Mouse (Mus musculus) stomach, embryonic 14.5 days (tissue): ENCODE data around the gene Elfn2. TPM values are rescaled to one million over a fixed set of nuclear protein-coding genes. Genes with fewer than 3 reads are reported as not detected.

Source experiments
- ATAC-seq: fragments of 200-750 bp; cut with Nextera tagmentation; 2 replicates; pipeline ENCODE4 v1.8.0; 2017; ENCODE audit warnings: low read depth, moderate TSS enrichment; ENCODE audit not compliant: insufficient number of reproducible peaks, insufficient read depth, low FRiP score
- H3K27ac ChIP-seq: fragments of 300-500 bp; sonication (generic); 2 replicates; pipeline ENCODE4 v1.5.1; 2014; ENCODE audit warnings: mild to moderate bottlenecking, low read length, moderate library complexity, mixed read lengths
- H3K27me3 ChIP-seq: fragments of 300-500 bp; sonication (generic); 2 replicates; pipeline ENCODE4 v1.6.1; 2014; ENCODE audit warnings: low read length, control low read depth, mixed read lengths; ENCODE audit not compliant: control insufficient read depth, insufficient read depth
- H3K36me3 ChIP-seq: fragments of 300-500 bp; sonication (generic); 2 replicates; pipeline ENCODE4 v1.6.1; 2014; ENCODE audit warnings: mild to moderate bottlenecking, control low read depth, low read length, moderate library complexity, mixed read lengths; ENCODE audit not compliant: control insufficient read depth, insufficient read depth
- H3K4me1 ChIP-seq: fragments of 300-500 bp; sonication (generic); 2 replicates; pipeline ENCODE4 v1.6.1; 2014; ENCODE audit warnings: low read length, control low read depth, mixed read lengths; ENCODE audit not compliant: control insufficient read depth, insufficient read depth
- H3K4me2 ChIP-seq: fragments of 300-500 bp; sonication (generic); replicated peaks from 2 replicates; pipeline ENCODE4 v1.6.1; 2014; ENCODE audit warnings: low read depth, low read length, control low read depth
- H3K4me3 ChIP-seq: fragments of 300-500 bp; sonication (generic); 2 replicates; pipeline ENCODE4 v1.5.1; 2014; ENCODE audit warnings: low read depth, low read length, control low read depth
- H3K9ac ChIP-seq: fragments of 300-500 bp; sonication (generic); replicated peaks from 2 replicates; pipeline ENCODE4 v1.6.1; 2014; ENCODE audit warnings: low read depth, mild to moderate bottlenecking, control low read depth, low read length, moderate library complexity, mixed read lengths
- H3K9me3 ChIP-seq: fragments of 300-500 bp; sonication (generic); 2 replicates; pipeline ENCODE4 v1.6.1; 2016; ENCODE audit warnings: low read depth, low read length, control low read depth; ENCODE audit not compliant: control insufficient read depth
- WGBS: fragments of 180-500 bp; shearing (Covaris S2); extraction: QIAGEN DNeasy Blood & Tissue Kit; methylation state at CpG from one replicate; pipeline ENCODE4 v1.1.7; 2014; 5-methylcytosine and 5-hydroxymethylcytosine counted together
- polyA plus RNA-seq: library from polyadenylated mRNA; unstranded; fragments of >200 nt; fragmentation: Nextera tagmentation; extraction: Ambion mirVana; gene quantifications from 2 replicates; pipeline ENCODE4 v1.2.1, GENCODE M21; 2014

The Elfn2 gene
- polyA plus RNA-seq, 1 experiment from 2014 or later = not detected

DNA sequence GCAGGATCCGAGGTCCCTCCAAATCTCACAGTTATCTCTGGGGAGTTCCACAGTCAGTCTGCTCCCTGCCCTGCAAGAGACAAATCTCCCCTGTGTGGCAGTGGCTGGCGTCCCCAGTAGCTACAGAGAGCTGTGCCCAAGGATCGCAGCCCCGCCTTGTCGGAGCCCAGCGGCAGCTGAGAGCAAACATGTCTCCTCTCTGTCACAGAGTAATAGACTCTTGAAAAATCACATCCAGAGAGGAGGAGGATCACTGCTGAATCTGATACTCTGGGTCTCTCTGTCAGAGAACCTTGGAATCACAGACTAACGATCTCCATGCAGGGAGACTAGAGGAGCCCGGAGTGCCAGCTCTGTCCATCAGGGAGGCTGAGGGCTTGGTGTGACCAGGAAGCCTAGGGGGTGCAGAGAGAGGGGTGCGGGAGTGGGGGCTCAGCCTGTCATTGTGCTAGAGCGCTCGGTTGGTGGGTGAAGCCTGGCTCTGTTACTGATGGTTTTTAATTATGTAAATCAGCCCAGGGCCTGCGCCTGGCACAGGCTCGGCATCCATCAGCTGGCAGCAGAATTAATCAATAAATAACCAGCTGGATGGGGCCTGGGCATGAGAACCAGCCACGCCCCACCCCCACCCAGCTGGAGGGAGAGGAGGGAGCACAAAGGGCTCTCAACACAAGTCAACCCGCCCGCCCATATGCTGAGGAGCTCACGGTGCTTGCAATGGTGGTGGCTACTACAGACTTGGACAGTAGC, 17.0 kb upstream of the Elfn2 start:
- H3K9ac ChIP-seq = no peak overlapping the region
- H3K27me3 ChIP-seq = no peaks in the 10 kb centered on the region

DNA sequence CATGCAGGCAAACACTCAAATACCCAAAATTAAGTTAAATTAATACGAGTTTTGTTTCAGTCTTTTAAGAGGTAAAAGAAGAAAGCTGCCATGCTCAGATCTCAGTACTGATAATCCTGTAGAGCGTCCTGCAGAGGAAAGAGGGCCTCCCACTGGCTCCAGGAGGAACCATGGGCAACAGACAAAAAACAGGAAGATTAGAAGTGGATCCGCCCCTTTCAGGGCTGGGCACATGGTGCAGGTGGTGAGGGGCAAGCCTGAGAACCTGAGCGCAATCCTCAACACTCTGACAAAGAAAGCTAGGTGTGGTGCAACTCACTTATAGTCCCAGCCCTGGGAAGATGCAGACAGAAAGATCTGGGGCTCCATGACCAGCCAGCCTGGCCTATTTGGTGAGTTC, 13.3 kb upstream of the Elfn2 start:
- Histone ChIP-seq H3K4me3 (no peak overlapping the region), H3K27ac (no peak overlapping the region), H3K9ac (no peak overlapping the region), H3K27me3 (no peaks in the 10 kb centered on the region), H3K4me1 (0 out of 2 replicates have a peak, but pooled peaks cover 4% of the 10 kb centered on the region), H3K4me2 (no peak overlapping the region), H3K36me3 (no peaks in the 10 kb centered on the region), H3K9me3 (no peaks in the 10 kb centered on the region)
- 58% methylated on average over 4 of the region's 4 CpGs for WGBS
- ATAC-seq = no peak

More for the DNA sequence above, 17.0 kb upstream of the Elfn2 start:
- no peaks in the 10 kb centered on the region for H3K36me3 ChIP-seq
- WGBS = 22% methylated on average over 17 of the region's 17 CpGs
- no peak overlapping the region; the same call in 1 of the 2 replicates for H3K27ac ChIP-seq
- H3K9me3 ChIP-seq = no peaks in the 10 kb centered on the region
- no peak overlapping the region for H3K4me2 ChIP-seq
- no peak overlapping the region for H3K4me3 ChIP-seq
- H3K4me1 ChIP-seq = 0 out of 2 replicates have a peak, but pooled peaks cover 7% of the 10 kb centered on the region
- ATAC-seq = peak; percentile 28; the same call in 1 of the 2 replicates

DNA sequence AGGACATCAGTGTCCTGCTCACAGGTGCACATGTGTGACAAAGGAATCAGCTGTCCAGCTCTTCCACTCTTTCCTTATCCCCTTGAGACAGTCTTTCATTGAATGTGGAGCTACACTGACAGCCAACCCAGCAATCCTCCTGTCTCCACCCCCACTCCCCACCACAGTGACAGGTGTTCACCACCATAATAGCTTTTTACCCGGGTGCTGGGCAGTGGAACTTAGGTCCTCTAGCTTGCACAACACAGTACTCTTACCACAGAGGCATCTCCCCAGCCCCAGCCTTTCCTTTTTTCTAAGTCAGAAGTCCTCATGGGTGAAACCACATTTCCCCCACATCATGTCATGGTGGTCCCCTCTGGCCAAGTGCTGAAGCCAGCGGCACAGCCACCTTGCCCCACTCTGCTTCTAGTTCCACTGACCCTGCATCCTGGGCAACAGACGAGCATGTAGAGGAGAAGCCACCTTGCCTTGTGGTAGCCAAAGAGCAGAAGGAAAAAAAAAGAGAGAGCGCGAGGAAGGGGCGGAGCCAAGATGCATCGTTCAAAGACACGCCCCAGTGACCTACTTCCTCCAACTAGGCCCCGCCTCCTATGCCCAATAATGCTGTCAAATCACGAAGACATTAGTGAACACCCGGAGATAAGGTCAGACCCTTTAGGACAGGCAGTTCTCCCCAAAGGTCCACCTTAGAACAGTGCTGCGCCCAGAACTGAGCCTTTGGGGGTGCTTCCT, 11.9 kb upstream of the Elfn2 start:
- 0 out of 2 replicates have a peak, but pooled peaks cover 4% of the 10 kb centered on the region for H3K4me1 ChIP-seq
- H3K4me3 ChIP-seq = no peak overlapping the region
- H3K9ac ChIP-seq = no peak overlapping the region
- no peaks in the 10 kb centered on the region for H3K27me3 ChIP-seq
- no peaks in the 10 kb centered on the region for H3K36me3 ChIP-seq
- no peak for ATAC-seq
- H3K27ac ChIP-seq = no peak overlapping the region
- no peak overlapping the region for H3K4me2 ChIP-seq
- no peaks in the 10 kb centered on the region for H3K9me3 ChIP-seq
- WGBS = 73% methylated on average over 12 of the region's 12 CpGs

DNA sequence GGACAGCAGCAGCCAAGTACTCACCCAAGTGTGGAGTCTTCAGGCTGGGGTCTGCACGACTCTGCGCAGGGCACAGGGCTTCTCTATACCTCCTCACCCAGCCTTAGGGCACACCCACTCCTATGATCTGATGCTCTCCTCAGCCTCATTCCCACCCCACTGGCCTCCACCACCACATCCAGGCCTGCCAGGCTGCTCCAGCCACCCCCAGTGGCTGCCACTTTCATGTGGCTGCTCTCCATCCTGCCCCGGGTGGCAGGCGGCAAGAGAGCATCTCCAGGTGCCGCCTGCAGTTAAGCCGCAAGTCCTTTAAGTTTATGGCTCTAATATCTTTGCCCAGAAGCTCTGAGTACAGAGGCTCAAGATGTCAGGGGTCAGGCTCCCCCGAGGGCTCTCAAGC, 8.1 kb upstream of the Elfn2 start:
- no peak overlapping the region for H3K4me2 ChIP-seq
- H3K36me3 ChIP-seq = no peaks in the 10 kb centered on the region
- H3K27me3 ChIP-seq = no peaks in the 10 kb centered on the region
- no peak overlapping the region for H3K27ac ChIP-seq
- no peak for ATAC-seq
- no peaks in the 10 kb centered on the region for H3K9me3 ChIP-seq
- H3K4me3 ChIP-seq = no peak overlapping the region
- no peaks in the 10 kb centered on the region for H3K4me1 ChIP-seq
- WGBS = 68% methylated on average over 7 of the region's 7 CpGs
- H3K9ac ChIP-seq = no peak overlapping the region

DNA sequence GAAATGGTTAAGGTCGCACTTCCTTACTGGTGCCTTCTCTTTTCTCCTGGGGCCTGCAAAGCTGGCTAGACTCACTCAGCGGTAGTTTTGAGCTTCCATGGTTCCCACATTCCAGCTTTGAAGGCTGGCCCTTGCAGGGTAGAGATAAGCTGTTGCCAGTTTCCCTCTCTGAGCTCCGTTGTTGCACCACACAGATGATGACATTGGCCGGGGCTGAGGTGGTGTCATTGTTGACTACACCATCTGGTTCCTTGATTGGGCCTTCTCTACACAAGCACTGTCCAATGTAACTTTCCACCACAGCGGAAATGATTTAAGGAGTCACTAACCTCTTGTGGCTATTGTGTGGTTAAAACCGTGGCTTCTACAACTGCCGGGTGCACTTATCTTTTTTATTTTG, 2.0 kb upstream of the Elfn2 start:
- Histone ChIP-seq H3K4me1 (peaks cover 9% of the 10 kb centered on the region; the same call in 1 of the 2 replicates), H3K4me2 (no peak overlapping the region), H3K36me3 (no peaks in the 10 kb centered on the region), H3K9me3 (no peaks in the 10 kb centered on the region), H3K4me3 (no peak overlapping the region), H3K27me3 (peaks cover 45% of the 10 kb centered on the region), H3K27ac (no peak overlapping the region), H3K9ac (no peak overlapping the region)
- WGBS = 63% methylated on average over 7 of the region's 7 CpGs
- no peak for ATAC-seq

DNA sequence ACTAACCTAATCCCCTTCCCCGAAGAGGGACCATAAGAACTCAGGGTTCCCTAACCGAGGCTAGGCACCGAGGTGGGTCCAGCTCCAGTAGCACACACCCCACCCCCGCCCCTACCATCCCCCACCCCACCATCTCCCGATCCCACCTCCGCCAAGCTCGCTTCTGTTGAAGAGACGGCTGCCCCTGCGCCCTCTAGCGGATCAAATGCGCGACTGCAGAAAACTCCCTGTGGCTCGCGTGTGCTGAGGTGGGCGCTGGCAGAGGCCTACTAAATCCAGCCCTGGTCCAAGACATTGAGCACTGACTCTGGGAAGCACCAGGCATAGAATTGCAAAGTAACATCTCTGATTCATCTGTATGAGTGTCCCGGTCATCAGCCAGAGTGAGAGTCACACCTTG, 1.5 kb upstream of the Elfn2 start:
- Histone ChIP-seq H3K27ac (no peak overlapping the region), H3K9me3 (no peaks in the 10 kb centered on the region), H3K36me3 (no peaks in the 10 kb centered on the region), H3K4me3 (no peak overlapping the region), H3K4me1 (peaks cover 9% of the 10 kb centered on the region; the same call in 1 of the 2 replicates), H3K27me3 (peaks cover 50% of the 10 kb centered on the region), H3K4me2 (no peak overlapping the region), H3K9ac (no peak overlapping the region)
- 4% methylated on average over 16 of the region's 16 CpGs for WGBS
- ATAC-seq = no peak

DNA sequence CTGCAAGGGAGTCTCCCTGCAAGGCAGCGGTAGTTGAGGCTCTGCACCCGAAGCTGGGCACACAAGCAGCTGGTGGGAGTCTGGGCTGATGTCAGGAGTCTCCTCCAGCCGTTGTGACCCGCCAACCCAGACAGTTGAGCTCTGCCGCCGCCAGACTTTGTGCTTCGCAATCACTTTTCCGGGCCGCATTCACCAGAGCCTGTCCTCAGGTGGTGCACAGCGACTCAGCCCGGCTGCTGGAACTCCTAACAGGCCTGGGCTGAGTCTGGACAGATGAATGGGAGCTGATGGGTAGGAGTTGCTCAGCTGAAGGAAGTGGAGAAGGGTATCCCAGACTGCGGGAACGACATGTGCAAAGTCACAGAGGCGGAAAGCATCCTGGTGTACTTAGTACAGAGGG, 845 bp upstream of the Elfn2 start:
- Histone ChIP-seq H3K36me3 (no peaks in the 10 kb centered on the region), H3K27ac (no peak overlapping the region), H3K4me3 (0 out of 2 replicates have a peak overlapping the region, but pooled peaks have one; percentile 40), H3K4me2 (no peak overlapping the region), H3K9me3 (no peaks in the 10 kb centered on the region), H3K9ac (no peak overlapping the region), H3K4me1 (peaks cover 9% of the 10 kb centered on the region; the same call in 1 of the 2 replicates), H3K27me3 (peaks cover 51% of the 10 kb centered on the region)
- 7% methylated on average over 14 of the region's 14 CpGs for WGBS
- ATAC-seq = no peak

DNA sequence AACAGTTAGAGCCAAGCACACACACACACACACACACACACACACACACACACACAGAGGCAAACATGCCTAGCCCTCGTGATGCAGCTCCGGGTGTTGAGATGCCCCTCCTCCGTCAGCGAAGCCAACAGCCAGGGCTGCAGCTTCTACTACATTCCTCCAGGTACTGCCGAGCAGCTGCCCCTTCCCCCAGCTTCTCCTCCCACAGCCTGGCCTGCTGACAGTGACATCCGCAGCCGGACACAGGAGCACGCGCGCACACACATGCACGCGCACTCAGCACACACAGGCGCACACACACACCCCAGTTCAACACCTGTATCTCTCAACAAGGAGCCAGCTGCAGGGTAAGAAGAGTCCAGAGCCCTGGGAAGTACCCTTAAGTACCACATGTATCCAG, 1.6 kb downstream of the Elfn2 start:
- no peak overlapping the region for H3K4me2 ChIP-seq
- no peak overlapping the region for H3K27ac ChIP-seq
- peaks cover 9% of the 10 kb centered on the region; the same call in 1 of the 2 replicates for H3K4me1 ChIP-seq
- H3K9ac ChIP-seq = no peak overlapping the region
- ATAC-seq = no peak
- peaks cover 69% of the 10 kb centered on the region for H3K27me3 ChIP-seq
- H3K4me3 ChIP-seq = no peak overlapping the region
- H3K36me3 ChIP-seq = no peaks in the 10 kb centered on the region
- 35% methylated on average over 13 of the region's 13 CpGs for WGBS
- H3K9me3 ChIP-seq = no peaks in the 10 kb centered on the region
